Mouse (Mus musculus): ENCODE measurements around the gene Dlg5.

DNA sequence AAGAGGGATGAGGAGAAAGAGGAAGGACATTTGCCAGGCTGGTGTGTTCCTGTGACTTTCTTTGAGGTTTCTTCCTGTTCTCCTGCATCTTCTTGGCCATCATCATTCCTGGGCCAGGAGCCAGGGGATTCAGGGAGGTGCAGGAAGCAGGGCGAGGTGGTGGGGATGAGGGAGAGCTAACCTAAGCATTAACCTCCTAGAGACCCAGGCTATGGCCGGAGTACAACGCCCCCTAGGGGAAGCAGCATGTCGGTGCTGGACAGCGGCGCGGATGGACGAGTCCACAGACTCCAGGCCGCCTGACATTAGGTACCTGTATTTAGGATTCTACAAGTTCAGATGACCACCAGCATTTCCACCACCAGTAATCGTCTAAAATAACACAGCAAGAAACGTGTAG, 6.1 kb downstream of the Dlg5 start:
- TF ChIP-seq CTCF (IDR thresholded peaks at IDR 0.05; ENCODE audit: borderline replicate concordance, control insufficient read depth, extremely low read depth, insufficient read depth, low read length, poor library complexity): no peak
- TF ChIP-seq POLR2A (IDR thresholded peaks at IDR 0.05; ENCODE audit: control insufficient read depth, extremely low read depth, insufficient read depth, low read length, poor library complexity): no peak
